Mouse (Mus musculus) kidney, postnatal 36 days (tissue): ENCODE measurements around the gene Trim30c.
"Not testable (repeated sequence)": the region's sequence is repeated elsewhere in the genome, so short reads cannot be mapped to it uniquely, and the experiment has no call there.

Experiments
- DNase-seq, 2 experiments: peaks; one replicate each; pipeline ENCODE4 v3.0.0; 2021 to 2022; ENCODE audit warnings: mixed read lengths in 2 of 2

Trim30c gene

GRCm38 (mm10) chr7:104400698-104401097, at the start of gene Trim30c:
TSS of gene Trim30c (minus strand) at chr7:104400837.
- no peak for DNase-seq

GRCm38 (mm10) chr7:104445961-104446645, 45.5 kb upstream of the Trim30c start:
- peak; percentile 24 to 37 for DNase-seq

- no peak for DNase-seq
Observed at GRCm38 (mm10) chr7:104404460-104404950, 3.9 kb upstream of the Trim30c start.

- DNase-seq: peak in 1 of 2 experiments; percentile 4
Observed at GRCm38 (mm10) chr7:104401140-104401539, 503 bp upstream of the Trim30c start.

GRCm38 (mm10) chr7:104398492-104398891, 2.1 kb downstream of the Trim30c start:
- DNase-seq: no peak

- peak; percentile 11 to 15 for DNase-seq
Observed at GRCm38 (mm10) chr7:104369736-104370414, 30.8 kb downstream of the Trim30c start, which contains the start of gene Trim30b. TSS of gene Trim30b (minus strand) at chr7:104369884.

GRCm38 (mm10) chr7:104366339-104366738, 34.3 kb downstream of the Trim30c start:
- no peak for DNase-seq

GRCm38 (mm10) chr7:104353600-104353967, 47.1 kb downstream of the Trim30c start:
- no peak for DNase-seq

- DNase-seq: peak; percentile 77 to 88
Observed at GRCm38 (mm10) chr7:104352717-104353599, 47.7 kb downstream of the Trim30c start, which contains the start of gene Trim12c. TSS of gene Trim12c (minus strand) at chr7:104353362.

- DNase-seq: not testable (repeated sequence)
Observed at GRCm38 (mm10) chr7:104348043-104348442, 52.6 kb downstream of the Trim30c start.

GRCm38 (mm10) chr7:104340744-104341143, 59.9 kb downstream of the Trim30c start:
- DNase-seq: not testable (repeated sequence)

- not testable (repeated sequence) for DNase-seq
Observed at GRCm38 (mm10) chr7:104335547-104335946, 65.1 kb downstream of the Trim30c start.
